Mouse (Mus musculus): ENCODE measurements at regions not wholly inside any gene's neighbourhood (a gene's known extent, or its start where the extent isn't known, plus 50 kb on each side); places are given as distances from the start of the nearest gene placed in this dataset.

DNA sequence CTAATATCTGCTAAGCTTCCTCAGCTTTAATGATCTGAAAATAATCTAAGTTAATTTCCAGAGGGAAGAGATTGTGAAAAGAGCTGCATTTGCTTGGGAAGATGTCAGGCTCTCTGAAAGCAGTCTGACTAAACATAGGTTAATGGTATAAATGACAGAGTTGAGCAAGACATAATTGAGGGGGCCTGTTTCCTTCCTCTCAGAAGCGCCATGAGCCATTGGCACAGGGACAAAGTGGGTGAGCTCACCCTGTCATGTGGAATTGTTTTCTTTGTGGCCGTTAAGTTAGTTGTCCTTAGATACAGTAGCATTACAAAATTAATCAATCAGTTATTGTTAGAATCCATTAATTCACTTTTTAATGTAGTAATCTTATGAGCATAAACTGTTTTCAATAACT, 483.0 kb downstream of the Ptprc start:
- H3K9me3 ChIP-seq (replicated peaks; ENCODE audit: insufficient read depth, low read length): no peaks in the 10 kb centered on the region
- H3K4me3 ChIP-seq (ENCODE audit: control insufficient read depth in 1 of 2, insufficient read depth in 1 of 2, low read depth in 2 of 2, low read length in 2 of 2): no peak overlapping the region
- no peak for TF ChIP-seq MYB (IDR thresholded peaks at IDR 0.05; ENCODE audit: low read depth, low read length)
- TF ChIP-seq USF2 (IDR thresholded peaks at IDR 0.05; ENCODE audit: borderline replicate concordance in 1 of 2, insufficient read depth in 1 of 2, low read depth in 1 of 2, low read length in 2 of 2): no peak
- TF ChIP-seq MEF2A (IDR thresholded peaks at IDR 0.05; ENCODE audit: extremely low read depth, insufficient replicate concordance, low read depth, low read length, poor library complexity, severe bottlenecking): no peak
- no peak for TF ChIP-seq RAD21 (IDR thresholded peaks at IDR 0.05; ENCODE audit: low read depth, low read length)
- no peak for TF ChIP-seq CHD1 (IDR thresholded peaks at IDR 0.05; ENCODE audit: low read depth, low read length)
- TF ChIP-seq POLR2AphosphoS5 (IDR thresholded peaks at IDR 0.05; ENCODE audit: borderline replicate concordance, low read depth, low read length): no peak
- no peak for TF ChIP-seq GATA1 (IDR thresholded peaks at IDR 0.05; ENCODE audit: low read depth, low read length)
- no peak for TF ChIP-seq ELF1 (IDR thresholded peaks at IDR 0.05; ENCODE audit: low read depth, low read length)
- no peak for TF ChIP-seq TCF12 (IDR thresholded peaks at IDR 0.05; ENCODE audit: low read depth, low read length)
- TF ChIP-seq ZC3H11A (IDR thresholded peaks at IDR 0.05; ENCODE audit: low read depth, low read length): no peak
- TF ChIP-seq NELFE (IDR thresholded peaks at IDR 0.05; ENCODE audit: low read depth, low read length): no peak
- no peak for TF ChIP-seq TAL1 (IDR thresholded peaks at IDR 0.05; ENCODE audit: low read length)
- TF ChIP-seq SIN3A (IDR thresholded peaks at IDR 0.05; ENCODE audit: low read length): no peak
- no peak for TF ChIP-seq ZNF384 (IDR thresholded peaks at IDR 0.05; ENCODE audit: low read depth, low read length)
- TF ChIP-seq MAFK (IDR thresholded peaks at IDR 0.05; ENCODE audit: borderline replicate concordance, low read depth, low read length): no peak
- no peak overlapping the region for H3K27ac ChIP-seq (ENCODE audit: control insufficient read depth, low read depth, low read length)
- H3K4me1 ChIP-seq (ENCODE audit: control insufficient read depth in 1 of 2, insufficient read depth in 2 of 2, low read length in 2 of 2): no peaks in the 10 kb centered on the region
- H3K79me2 ChIP-seq (ENCODE audit: control insufficient read depth, insufficient read depth, low read length, poor library complexity): no peaks in the 10 kb centered on the region
- H3K27me3 ChIP-seq (ENCODE audit: control insufficient read depth in 1 of 2, insufficient read depth in 2 of 2, low read length in 2 of 2): no peaks in the 10 kb centered on the region
- H3K36me3 ChIP-seq (ENCODE audit: control insufficient read depth in 1 of 2, insufficient read depth in 2 of 2, low read length in 2 of 2): no peaks in the 10 kb centered on the region
- no peak overlapping the region for H3K9ac ChIP-seq (ENCODE audit: control insufficient read depth, low read depth, low read length, poor library complexity, severe bottlenecking)
- no peak for DNase-seq (ENCODE audit: low read depth, low spot score)

DNA sequence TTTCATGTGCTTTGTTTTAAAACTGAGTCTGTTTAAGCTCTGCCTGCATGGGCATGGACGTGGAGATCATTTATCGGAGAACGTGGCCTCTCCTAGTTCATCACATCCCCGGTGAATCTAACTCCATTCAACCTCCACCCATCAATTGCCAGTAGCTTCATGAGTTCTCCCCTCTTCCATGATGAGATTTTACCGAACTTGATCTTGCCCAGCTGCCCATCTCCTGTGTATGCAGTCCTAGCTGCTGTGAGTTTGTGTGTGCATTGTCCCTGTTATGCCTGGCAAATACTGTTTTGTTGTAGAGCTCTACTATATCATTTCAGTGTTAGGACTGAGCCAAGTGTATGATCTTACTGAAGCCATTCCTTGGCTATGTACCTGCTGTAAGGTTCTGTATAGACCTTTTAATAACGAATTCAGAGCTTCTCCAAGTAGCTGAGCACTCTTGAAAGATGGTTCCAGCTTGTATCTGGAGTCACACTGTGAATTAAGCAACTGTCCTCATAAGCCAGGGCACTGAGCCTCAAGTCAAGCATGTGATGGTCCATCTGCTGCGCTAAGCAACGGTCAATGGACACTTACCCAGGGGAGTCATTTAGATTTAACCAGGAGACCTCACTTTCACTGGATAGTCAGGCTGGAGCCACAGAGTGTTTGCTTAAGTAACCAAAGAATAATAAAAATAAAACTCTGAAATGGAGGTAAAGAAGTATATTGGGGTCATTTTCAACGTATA, 484.5 kb downstream of the Ptprc start:
- no peak overlapping the region for H3K27ac ChIP-seq (ENCODE audit: control insufficient read depth, low read depth, low read length)
- H3K27me3 ChIP-seq (ENCODE audit: control insufficient read depth in 1 of 2, insufficient read depth in 2 of 2, low read length in 2 of 2): no peaks in the 10 kb centered on the region
- H3K9ac ChIP-seq (ENCODE audit: control insufficient read depth, low read depth, low read length, poor library complexity, severe bottlenecking): no peak overlapping the region
- H3K4me1 ChIP-seq (ENCODE audit: control insufficient read depth in 1 of 2, insufficient read depth in 2 of 2, low read length in 2 of 2): no peaks in the 10 kb centered on the region
- H3K36me3 ChIP-seq (ENCODE audit: control insufficient read depth in 1 of 2, insufficient read depth in 2 of 2, low read length in 2 of 2): no peaks in the 10 kb centered on the region
- no peak for TF ChIP-seq MXI1 (IDR thresholded peaks at IDR 0.05; ENCODE audit: low read depth, low read length)
- no peak for TF ChIP-seq EP300 (IDR thresholded peaks at IDR 0.05; ENCODE audit: low read depth in 1 of 2, low read length in 2 of 2)
- TF ChIP-seq TBP (IDR thresholded peaks at IDR 0.05; ENCODE audit: low read depth, low read length): no peak
- no peak for TF ChIP-seq MEF2A (IDR thresholded peaks at IDR 0.05; ENCODE audit: extremely low read depth, insufficient replicate concordance, low read depth, low read length, poor library complexity, severe bottlenecking)
- no peak for TF ChIP-seq TAL1 (IDR thresholded peaks at IDR 0.05; ENCODE audit: low read length)
- no peak for TF ChIP-seq ZMIZ1 (IDR thresholded peaks at IDR 0.05; ENCODE audit: low read depth, low read length)
- no peak for TF ChIP-seq MYB (IDR thresholded peaks at IDR 0.05; ENCODE audit: low read depth, low read length)
- TF ChIP-seq UBTF (IDR thresholded peaks at IDR 0.05; ENCODE audit: borderline replicate concordance, insufficient read depth, low read depth, low read length): no peak
- TF ChIP-seq ZKSCAN1 (IDR thresholded peaks at IDR 0.05; ENCODE audit: low read depth, low read length): no peak
- TF ChIP-seq RAD21 (IDR thresholded peaks at IDR 0.05; ENCODE audit: low read depth, low read length): no peak
- TF ChIP-seq TCF12 (IDR thresholded peaks at IDR 0.05; ENCODE audit: low read depth, low read length): no peak
- TF ChIP-seq E2F4 (IDR thresholded peaks at IDR 0.05; ENCODE audit: borderline replicate concordance, low read depth, low read length): no peak
- TF ChIP-seq SIN3A (IDR thresholded peaks at IDR 0.05; ENCODE audit: low read length): no peak
- no peaks in the 10 kb centered on the region for H3K79me2 ChIP-seq (ENCODE audit: control insufficient read depth, insufficient read depth, low read length, poor library complexity)
- no peak for DNase-seq (ENCODE audit: low read depth, low spot score)
- H3K4me3 ChIP-seq (ENCODE audit: control insufficient read depth in 1 of 2, insufficient read depth in 1 of 2, low read depth in 2 of 2, low read length in 2 of 2): no peak overlapping the region
- H3K9me3 ChIP-seq (replicated peaks; ENCODE audit: insufficient read depth, low read length): no peaks in the 10 kb centered on the region

Measured in MEL (cell line).